Mouse (Mus musculus) ZHBTc4 (cell line): Measurements from ENCODE around the gene Phf21a.

Experiments
- DNase-seq: peaks from one replicate; pipeline ENCODE4 v3.0.0-alpha.2; 2011; ENCODE audit warnings: low read depth, low spot score

The Phf21a gene

GRCm38 (mm10) chr2:92402591-92403326 lies 309.8 kb downstream of the Phf21a start:
- no peak for DNase-seq

- no peak for DNase-seq
Measured at GRCm38 (mm10) chr2:92403776-92404319, 310.9 kb downstream of the Phf21a start.

- no peak for DNase-seq
Measured at GRCm38 (mm10) chr2:92404737-92405136, 311.8 kb downstream of the Phf21a start.

GRCm38 (mm10) chr2:92405687-92406086 lies 312.8 kb downstream of the Phf21a start:
- DNase-seq: no peak

- DNase-seq: no peak
Measured at GRCm38 (mm10) chr2:92408309-92409045, 315.6 kb downstream of the Phf21a start.

GRCm38 (mm10) chr2:92411705-92412104 lies 318.8 kb downstream of the Phf21a start:
- no peak for DNase-seq
